In genomic region chr9:21729264-21729663, GRCm38 (mm10) we compare ENCODE assay signal across 15 mouse cellular contexts. TPM values are rescaled to one million over a fixed set of nuclear protein-coding genes. Genes with fewer than 3 reads are reported as not detected.
A peak's percentile ranks its signal among the peaks of the same experiment; 100 is the strongest.
DNase-seq lines count a peak whose midpoint lies in the region; ATAC-seq and TF ChIP-seq lines count a peak whose summit lies in the region.
"Had no signal": no experiment of that assay in that cellular context is flagged by ENCODE, and none has a peak within 500 bp of the region (broad histone marks: within the 10 kb centered on the region; RNA-seq: fewer than 3 reads in every experiment).

No protein-coding gene starts in this region.

- no peaks in the 10 kb centered on the region for H3K9me3 ChIP-seq in liver, postnatal 0 days (ENCODE audit: low read length)
- no peaks in the 10 kb centered on the region for H3K9me3 ChIP-seq in liver, embryonic 12.5 days (replicated peaks)
- H3K9me3 ChIP-seq: embryonic facial prominence, embryonic 12.5 days; neural tube, embryonic 15.5 days had no signal

- DNase-seq in adrenal gland, adult 2 months = peak; percentile 84
- no peak for DNase-seq in adrenal gland, postnatal 4 days (ENCODE audit: low spot score in 2 of 2)
- no peak for DNase-seq in liver, postnatal 0 days
- DNase-seq in Patski (ENCODE audit: low read depth, low spot score) = no peak
- no peak for DNase-seq in left cerebral cortex, postnatal 10 days (ENCODE audit: extremely low spot score in 1 of 2, low spot score in 2 of 2)
- DNase-seq: B cell, adult 2 months; cerebellum, adult 2 months; left cerebral cortex, postnatal 4 days; lung, postnatal 36 days had no signal

- peaks cover 43% of the 10 kb centered on the region for H3K4me1 ChIP-seq in liver, postnatal 0 days (ENCODE audit: insufficient read depth)
- peaks cover 56% of the 10 kb centered on the region for H3K4me1 ChIP-seq in liver, embryonic 12.5 days

- H3K27ac ChIP-seq in liver, postnatal 0 days (ENCODE audit: low read depth) = peak overlapping the region; percentile 96
- H3K27ac ChIP-seq in liver, embryonic 12.5 days = no peak overlapping the region
- H3K27ac ChIP-seq: embryonic facial prominence, embryonic 12.5 days; hindbrain, postnatal 0 days; neural tube, embryonic 15.5 days had no signal

- peaks cover 36% of the 10 kb centered on the region for H3K36me3 ChIP-seq in liver, postnatal 0 days (replicated peaks; ENCODE audit: insufficient read depth, low read length)
- peaks cover 83% of the 10 kb centered on the region for H3K36me3 ChIP-seq in liver, embryonic 12.5 days
- peaks cover 33% of the 10 kb centered on the region for H3K36me3 ChIP-seq in myocyte (ENCODE audit: control insufficient read depth, insufficient read depth)

- POLR2A ChIA-PET in Patski (lab: Charles Lee) = no interaction called here

- H3K27me3 ChIP-seq in liver, postnatal 0 days (ENCODE audit: insufficient read depth, low read length) = no peaks in the 10 kb centered on the region
- H3K27me3 ChIP-seq in liver, embryonic 12.5 days (replicated peaks) = no peaks in the 10 kb centered on the region
- H3K27me3 ChIP-seq in Patski (no peaks in the 10 kb centered on the region), myocyte (ENCODE audit: control insufficient read depth, insufficient read depth, insufficient read length) (no peaks in the 10 kb centered on the region)
- H3K27me3 ChIP-seq: embryonic facial prominence, embryonic 12.5 days; neural tube, embryonic 15.5 days had no signal

- H3K4me3 ChIP-seq in liver, postnatal 0 days (ENCODE audit: low read depth, low read length) = no peak overlapping the region
- no peak overlapping the region for H3K4me3 ChIP-seq in liver, embryonic 12.5 days
- no peak overlapping the region for H3K4me3 ChIP-seq in myocyte
- H3K4me3 ChIP-seq: embryonic facial prominence, embryonic 12.5 days; neural tube, embryonic 15.5 days had no signal

- TF ChIP-seq EP300 in liver, postnatal 0 days (IDR thresholded peaks at IDR 0.05; ENCODE audit: low read depth) = no peak

- no peak overlapping the region for H3ac ChIP-seq in myocyte (ENCODE audit: control insufficient read depth, insufficient read length)

- peaks cover 86% of the 10 kb centered on the region for H3K79me2 ChIP-seq in myocyte (ENCODE audit: control insufficient read depth, insufficient read depth)

- CTCF ChIA-PET in Patski (lab: Charles Lee) = no interaction called here

- WGBS in liver, postnatal 0 days (ENCODE audit: insufficient replicate concordance) = 75% methylated on average over 7 of the region's 7 CpGs
- WGBS in liver, embryonic 12.5 days (ENCODE audit: insufficient replicate concordance) = 68% methylated on average over 7 of the region's 7 CpGs

- ATAC-seq in liver, postnatal 0 days = no peak
- ATAC-seq in liver, embryonic 12.5 days = no peak
- peak; percentile 92 for ATAC-seq in Patski
- no peak for ATAC-seq in activated CD4-positive, CD25-positive, alpha-beta regulatory T cell, adult 4 months
- ATAC-seq: hindbrain, postnatal 0 days had no signal

- TF ChIP-seq POLR2A in myocyte (IDR thresholded peaks at IDR 0.05; ENCODE audit: insufficient read length, low read depth) = no peak

- no peak for TF ChIP-seq CTCF in liver, postnatal 0 days (IDR thresholded peaks at IDR 0.05; ENCODE audit: low read depth)
- TF ChIP-seq CTCF in Patski (IDR thresholded peaks at IDR 0.05) = no peak

- H3K9ac ChIP-seq in liver, postnatal 0 days (replicated peaks) = no peak overlapping the region
- no peak overlapping the region for H3K9ac ChIP-seq in liver, embryonic 12.5 days
- H3K9ac ChIP-seq: embryonic facial prominence, embryonic 12.5 days; neural tube, embryonic 15.5 days had no signal

- in situ Hi-C loops in Patski (cut with MboI; ENCODE audit: low pct_unique_long_range_greater_than_20kb) = no loop called here

- no peak overlapping the region for H3K4me2 ChIP-seq in liver, postnatal 0 days (ENCODE audit: low read depth, low read length)
- no peak overlapping the region for H3K4me2 ChIP-seq in liver, embryonic 12.5 days
- H3K4me2 ChIP-seq in myocyte (ENCODE audit: low read depth) = peak overlapping the region; percentile 78
- H3K4me2 ChIP-seq: embryonic facial prominence, embryonic 12.5 days; neural tube, embryonic 15.5 days had no signal

- intact Hi-C loops in left cerebral cortex, postnatal 10 days (cut with DNase I) = no loop called here

TF ChIP-seq in myocyte, 11 proteins besides CTCF, POLR2A, EP300 and RAD21:
- TF ChIP-seq MYOG (IDR thresholded peaks at IDR 0.05; ENCODE audit: control insufficient read depth in 1 of 3, insufficient read depth in 1 of 3, insufficient read length in 2 of 3, low read depth in 2 of 3) = peak in 2 of 3 experiments; percentile 20 to 79
- TF ChIP-seq TCF12 (IDR thresholded peaks at IDR 0.05; ENCODE audit: insufficient read depth, poor library complexity, severe bottlenecking) = peak; percentile 57
- TF ChIP-seq TCF3 (IDR thresholded peaks at IDR 0.05; ENCODE audit: insufficient read length, low read depth) = no peak
- TF ChIP-seq MYOD1 (IDR thresholded peaks at IDR 0.05; ENCODE audit: control insufficient read depth in 1 of 3, insufficient read length in 2 of 3, low read depth in 2 of 3) = peak in 2 of 3 experiments; percentile 84 to 88

RNA-seq across cellular contexts. Expression of gene Ldlr, which starts 6.0 kb away (rescaled TPM):
- 100 to 1,000 TPM in 1 of 2 experiments, 10 to 100 TPM in 1; 61.6 to 210 TPM for total RNA-seq in adrenal gland, adult 2 months (2021)
- 79.5 and 143 TPM in 2 replicates for polyA plus RNA-seq in adrenal gland, adult 2 months (2012; rRNA removed)
- 10 to 100 TPM; 26.7 to 31.9 TPM for total RNA-seq in adrenal gland, postnatal 4 days (2021)
- polyA plus RNA-seq in liver, postnatal 0 days (2015; fragmentation: Nextera tagmentation; extraction: Ambion mirVana) = 13.2 and 13.3 TPM in 2 replicates
- polyA plus RNA-seq in liver, embryonic 12.5 days (2016; fragmentation: Nextera tagmentation; extraction: Ambion mirVana) = 31.1 and 32.9 TPM in 2 replicates
- polyA plus RNA-seq in Patski (2021) (38.4 TPM), myocyte (2012; fragmentation: generic; extraction: Trizol) (106 TPM)
- polyA plus RNA-seq in activated CD4-positive, CD25-positive, alpha-beta regulatory T cell, adult 4 months (2017; shearing (Covaris generic)) = 10 to 100 TPM; 12.6 to 20.6 TPM
- 10 to 100 TPM; 17.2 to 19.2 TPM for total RNA-seq in left cerebral cortex, postnatal 10 days (2021)

RNA-seq across cellular contexts. Expression of gene Spc24, which starts 30.8 kb away (rescaled TPM):
- total RNA-seq in adrenal gland, adult 2 months (2021) = 1 to 10 TPM; 1.9 to 3.7 TPM
- 1.4 and 1.5 TPM in 2 replicates for polyA plus RNA-seq in adrenal gland, adult 2 months (2012; rRNA removed)
- 10 to 100 TPM; 19.6 to 22.8 TPM for total RNA-seq in adrenal gland, postnatal 4 days (2021)
- polyA plus RNA-seq in liver, postnatal 0 days (2015; fragmentation: Nextera tagmentation; extraction: Ambion mirVana) = 38.4 and 41.4 TPM in 2 replicates
- 112 and 114 TPM in 2 replicates for polyA plus RNA-seq in liver, embryonic 12.5 days (2016; fragmentation: Nextera tagmentation; extraction: Ambion mirVana)
- polyA plus RNA-seq in Patski (2021) = 38.3 TPM
- polyA plus RNA-seq in myocyte (2012; fragmentation: generic; extraction: Trizol) = 31.0 TPM
- polyA plus RNA-seq in activated CD4-positive, CD25-positive, alpha-beta regulatory T cell, adult 4 months (2017; shearing (Covaris generic)) = 10 to 100 TPM; 18.7 to 25.8 TPM
- total RNA-seq in left cerebral cortex, postnatal 10 days (2021) = 1 to 10 TPM; 2.9 to 3.5 TPM
